Mouse (Mus musculus) stomach, postnatal 0 days (tissue): Measurements from ENCODE around the gene Mb.

ENCODE experiments used
- CTCF ChIP-seq: IDR thresholded peaks from 2 replicates; pipeline ENCODE4 v1.5.1; 2016; ENCODE audit warnings: antibody characterized with exemption, low read depth, mild to moderate bottlenecking, moderate library complexity
- EP300 ChIP-seq: optimal IDR thresholded peaks from 2 replicates; pipeline ENCODE3; 2016; ENCODE audit warnings: antibody characterized with exemption

DNA sequence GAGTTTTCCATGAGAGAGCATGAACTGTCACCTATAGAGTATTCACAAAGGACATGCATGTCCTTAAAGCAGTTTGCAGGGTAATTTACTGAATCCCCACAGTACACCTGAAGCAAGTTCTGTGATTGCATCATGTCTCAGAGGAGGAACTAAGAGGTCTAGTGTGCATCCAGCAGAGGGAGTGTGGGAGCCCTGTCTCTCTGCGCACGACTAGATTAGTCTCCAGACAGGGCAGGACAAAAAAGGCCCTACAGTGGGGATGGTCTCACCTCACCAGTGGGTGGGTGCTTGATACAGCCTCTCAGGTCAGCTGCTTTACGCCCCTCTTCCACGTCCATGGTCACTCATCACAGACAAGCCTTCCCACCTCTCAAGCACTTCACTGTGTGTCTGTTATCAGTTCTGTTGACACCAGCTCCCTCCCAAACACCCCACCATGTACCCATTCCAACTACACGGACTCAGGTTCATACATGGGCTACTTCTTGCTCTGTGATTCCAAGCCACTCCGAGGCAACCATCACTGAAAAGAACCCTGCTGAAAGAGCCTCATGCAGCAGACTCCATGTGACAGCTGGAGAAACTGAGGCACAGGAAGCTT lies 31.6 kb downstream of the Mb start:
- TF ChIP-seq CTCF (peak; percentile 82), EP300 (no peak)
